Comparison of ENCODE assay signal across 20 mouse cellular contexts in genomic region chr6:33189521-33190246, GRCm38 (mm10). TPM values are rescaled to one million over a fixed set of nuclear protein-coding genes. Genes with fewer than 3 reads are reported as not detected.
DNase-seq lines count a peak whose midpoint lies in the region; ATAC-seq and TF ChIP-seq lines count a peak whose summit lies in the region.
"Had no signal": no experiment of that assay in that cellular context is flagged by ENCODE, and none has a peak within 500 bp of the region (broad histone marks: within the 10 kb centered on the region; RNA-seq: fewer than 3 reads in every experiment).

No protein-coding gene starts in this region.

- no peak for TF ChIP-seq CTCF in forebrain, postnatal 0 days (IDR thresholded peaks at IDR 0.05; ENCODE audit: low read depth)

- H3K4me1 ChIP-seq in forebrain, postnatal 0 days (ENCODE audit: insufficient read depth): no peaks in the 10 kb centered on the region
- no peaks in the 10 kb centered on the region for H3K4me1 ChIP-seq in forebrain, embryonic 10.5 days
- H3K4me1 ChIP-seq in intestine, embryonic 15.5 days (replicated peaks): no peaks in the 10 kb centered on the region
- H3K4me1 ChIP-seq in intestine, embryonic 16.5 days (ENCODE audit: control insufficient read depth, insufficient read depth, low read length): no peaks in the 10 kb centered on the region
- H3K4me1 ChIP-seq in neural tube, embryonic 13.5 days (replicated peaks): no peaks in the 10 kb centered on the region; the same call in 1 of the 2 replicates
- H3K4me1 ChIP-seq in neural tube, embryonic 15.5 days: no peaks in the 10 kb centered on the region
- H3K4me1 ChIP-seq in embryonic facial prominence, embryonic 13.5 days: peaks cover 7% of the 10 kb centered on the region; the same call in 1 of the 2 replicates
- H3K4me1 ChIP-seq: limb, embryonic 13.5 days; stomach, embryonic 15.5 days had no signal

- no peak overlapping the region for H3K4me2 ChIP-seq in forebrain, postnatal 0 days (ENCODE audit: low read depth)
- 0 out of 2 replicates have a peak overlapping the region, but pooled peaks have one; percentile 19 for H3K4me2 ChIP-seq in intestine, embryonic 15.5 days (replicated peaks)
- H3K4me2 ChIP-seq in intestine, embryonic 16.5 days (ENCODE audit: low read depth, low read length): no peak overlapping the region
- no peak overlapping the region for H3K4me2 ChIP-seq in neural tube, embryonic 13.5 days
- no peak overlapping the region for H3K4me2 ChIP-seq in neural tube, embryonic 15.5 days
- 0 out of 2 replicates have a peak overlapping the region, but pooled peaks have one; percentile 3 for H3K4me2 ChIP-seq in embryonic facial prominence, embryonic 13.5 days
- H3K4me2 ChIP-seq: limb, embryonic 13.5 days; stomach, embryonic 15.5 days had no signal

- H3K36me3 ChIP-seq in forebrain, postnatal 0 days (ENCODE audit: insufficient read depth): no peaks in the 10 kb centered on the region
- no peaks in the 10 kb centered on the region for H3K36me3 ChIP-seq in forebrain, embryonic 10.5 days (replicated peaks)
- no peaks in the 10 kb centered on the region for H3K36me3 ChIP-seq in intestine, embryonic 15.5 days
- no peaks in the 10 kb centered on the region for H3K36me3 ChIP-seq in intestine, embryonic 16.5 days (ENCODE audit: control insufficient read depth, insufficient read depth, low read length)
- no peaks in the 10 kb centered on the region for H3K36me3 ChIP-seq in neural tube, embryonic 13.5 days
- H3K36me3 ChIP-seq in neural tube, embryonic 15.5 days: no peaks in the 10 kb centered on the region
- no peaks in the 10 kb centered on the region for H3K36me3 ChIP-seq in embryonic facial prominence, embryonic 13.5 days
- H3K36me3 ChIP-seq: limb, embryonic 13.5 days; stomach, embryonic 15.5 days had no signal

- no peaks in the 10 kb centered on the region for H3K9me3 ChIP-seq in forebrain, postnatal 0 days (ENCODE audit: low read length)
- no peaks in the 10 kb centered on the region for H3K9me3 ChIP-seq in forebrain, embryonic 10.5 days
- no peaks in the 10 kb centered on the region for H3K9me3 ChIP-seq in intestine, embryonic 15.5 days
- H3K9me3 ChIP-seq in intestine, embryonic 16.5 days (ENCODE audit: control insufficient read depth, low read length): no peaks in the 10 kb centered on the region
- no peaks in the 10 kb centered on the region for H3K9me3 ChIP-seq in neural tube, embryonic 13.5 days
- no peaks in the 10 kb centered on the region for H3K9me3 ChIP-seq in neural tube, embryonic 15.5 days (replicated peaks)
- no peaks in the 10 kb centered on the region for H3K9me3 ChIP-seq in embryonic facial prominence, embryonic 13.5 days
- H3K9me3 ChIP-seq: limb, embryonic 13.5 days; stomach, embryonic 15.5 days had no signal

- no peaks in the 10 kb centered on the region for H3K27me3 ChIP-seq in forebrain, postnatal 0 days (ENCODE audit: insufficient read depth, low read length)
- no peaks in the 10 kb centered on the region for H3K27me3 ChIP-seq in forebrain, embryonic 10.5 days (ENCODE audit: poor library complexity, severe bottlenecking)
- no peaks in the 10 kb centered on the region for H3K27me3 ChIP-seq in intestine, embryonic 15.5 days (replicated peaks)
- H3K27me3 ChIP-seq in intestine, embryonic 16.5 days (replicated peaks; ENCODE audit: control insufficient read depth, insufficient read depth, low read length): no peaks in the 10 kb centered on the region
- no peaks in the 10 kb centered on the region for H3K27me3 ChIP-seq in neural tube, embryonic 13.5 days
- H3K27me3 ChIP-seq in neural tube, embryonic 15.5 days (replicated peaks): no peaks in the 10 kb centered on the region
- no peaks in the 10 kb centered on the region for H3K27me3 ChIP-seq in embryonic facial prominence, embryonic 13.5 days
- H3K27me3 ChIP-seq: CH12.LX; limb, embryonic 13.5 days; stomach, embryonic 15.5 days had no signal

- H3K27ac ChIP-seq in forebrain, postnatal 0 days (ENCODE audit: low read depth, low read length): no peak overlapping the region
- no peak overlapping the region for H3K27ac ChIP-seq in forebrain, embryonic 10.5 days
- no peak overlapping the region for H3K27ac ChIP-seq in intestine, embryonic 15.5 days
- H3K27ac ChIP-seq in intestine, embryonic 16.5 days (ENCODE audit: low read length): no peak overlapping the region
- no peak overlapping the region; the same call in 1 of the 2 replicates for H3K27ac ChIP-seq in neural tube, embryonic 13.5 days (replicated peaks)
- no peak overlapping the region for H3K27ac ChIP-seq in neural tube, embryonic 15.5 days (replicated peaks)
- no peak overlapping the region for H3K27ac ChIP-seq in embryonic facial prominence, embryonic 13.5 days
- H3K27ac ChIP-seq: heart, adult 2 months; limb, embryonic 13.5 days; liver, embryonic 14.5 days; stomach, embryonic 15.5 days had no signal

- H3K9ac ChIP-seq in forebrain, postnatal 0 days: no peak overlapping the region
- H3K9ac ChIP-seq in intestine, embryonic 15.5 days: no peak overlapping the region
- no peak overlapping the region for H3K9ac ChIP-seq in intestine, embryonic 16.5 days (ENCODE audit: low read depth, low read length)
- H3K9ac ChIP-seq in neural tube, embryonic 13.5 days: no peak overlapping the region
- no peak overlapping the region for H3K9ac ChIP-seq in neural tube, embryonic 15.5 days (replicated peaks)
- no peak overlapping the region for H3K9ac ChIP-seq in embryonic facial prominence, embryonic 13.5 days
- H3K9ac ChIP-seq: limb, embryonic 13.5 days; liver, embryonic 14.5 days; stomach, embryonic 15.5 days had no signal

- peak; percentile 42 for DNase-seq in forebrain, postnatal 0 days
- DNase-seq in forebrain, embryonic 10.5 days (ENCODE audit: extremely low spot score, low spot score): no peak
- DNase-seq: adrenal gland, postnatal 36 days; cerebellum, adult 2 months; cerebellum, postnatal 36 days; gastrocnemius, postnatal 14 days; heart, adult 2 months; heart, postnatal 4 days; kidney, adult 11 months; thymus, adult 18-20 months had no signal

- peak; percentile 42; the same call in 1 of the 2 replicates for ATAC-seq in forebrain, postnatal 0 days
- no peak for ATAC-seq in intestine, embryonic 15.5 days
- no peak for ATAC-seq in intestine, embryonic 16.5 days
- 0 out of 2 replicates have a peak, but pooled peaks have one; percentile 40 for ATAC-seq in neural tube, embryonic 13.5 days (ENCODE audit: low read depth)
- no peak for ATAC-seq in neural tube, embryonic 15.5 days (ENCODE audit: low FRiP score)
- ATAC-seq in embryonic facial prominence, embryonic 13.5 days (ENCODE audit: insufficient number of reproducible peaks, insufficient read depth, low FRiP score, low TSS enrichment, low read depth): no peak

- 53% methylated on average over 11 of the region's 11 CpGs for WGBS in forebrain, postnatal 0 days
- WGBS in forebrain, embryonic 10.5 days: 87% methylated on average over 11 of the region's 11 CpGs
- 42% methylated on average over 11 of the region's 11 CpGs for WGBS in intestine, embryonic 15.5 days
- WGBS in intestine, embryonic 16.5 days: 43% methylated on average over 11 of the region's 11 CpGs
- WGBS in neural tube, embryonic 13.5 days: 69% methylated on average over 11 of the region's 11 CpGs
- WGBS in neural tube, embryonic 15.5 days: 68% methylated on average over 11 of the region's 11 CpGs
- 40% methylated on average over 11 of the region's 11 CpGs for WGBS in embryonic facial prominence, embryonic 13.5 days

- no peak overlapping the region for H3K4me3 ChIP-seq in forebrain, postnatal 0 days (ENCODE audit: low read depth, low read length)
- no peak overlapping the region for H3K4me3 ChIP-seq in forebrain, embryonic 10.5 days
- H3K4me3 ChIP-seq in intestine, embryonic 15.5 days (replicated peaks): no peak overlapping the region
- no peak overlapping the region for H3K4me3 ChIP-seq in intestine, embryonic 16.5 days (ENCODE audit: low read length)
- no peak overlapping the region for H3K4me3 ChIP-seq in neural tube, embryonic 13.5 days
- no peak overlapping the region for H3K4me3 ChIP-seq in neural tube, embryonic 15.5 days (replicated peaks)
- no peak overlapping the region for H3K4me3 ChIP-seq in embryonic facial prominence, embryonic 13.5 days
- H3K4me3 ChIP-seq: erythroblast, embryonic 14.5 days; heart, adult 2 months; limb, embryonic 13.5 days; stomach, embryonic 15.5 days had no signal

RNA-seq across cellular contexts. Expression of gene Exoc4, which starts 59.2 kb away (rescaled TPM):
- 72.7 and 90.9 TPM in 2 replicates for total RNA-seq in forebrain, postnatal 0 days (2014; rRNA removed)
- polyA plus RNA-seq in forebrain, postnatal 0 days (2015; fragmentation: Nextera tagmentation; extraction: Ambion mirVana): 24.0 and 29.0 TPM in 2 replicates
- polyA plus RNA-seq in forebrain, embryonic 10.5 days (2016; fragmentation: Nextera tagmentation; extraction: Ambion mirVana): 35.0 and 39.2 TPM in 2 replicates
- 26.4 and 26.6 TPM in 2 replicates for polyA plus RNA-seq in intestine, embryonic 15.5 days (2015; fragmentation: Nextera tagmentation; extraction: Ambion mirVana)
- polyA plus RNA-seq in intestine, embryonic 16.5 days (2015; fragmentation: Nextera tagmentation; extraction: Ambion mirVana): 21.2 and 24.1 TPM in 2 replicates
- polyA plus RNA-seq in neural tube, embryonic 13.5 days (2015; fragmentation: Nextera tagmentation; extraction: Ambion mirVana): 39.8 and 41.6 TPM in 2 replicates
- 38.8 and 40.7 TPM in 2 replicates for polyA plus RNA-seq in neural tube, embryonic 15.5 days (2015; fragmentation: Nextera tagmentation; extraction: Ambion mirVana)
- polyA plus RNA-seq in embryonic facial prominence, embryonic 13.5 days (2015; fragmentation: Nextera tagmentation; extraction: Ambion mirVana): 36.7 and 42.1 TPM in 2 replicates

Comparison
In these comparisons a context has a peak if more than half of its experiments do, and no peak if none do; other contexts are left out.
1. ATAC-seq: peak in forebrain, postnatal 0 days (single experiment) and neural tube, embryonic 13.5 days (single experiment); none in intestine, embryonic 15.5 days (single experiment), intestine, embryonic 16.5 days (single experiment), neural tube, embryonic 15.5 days (single experiment) and embryonic facial prominence, embryonic 13.5 days (single experiment).
2. H3K4me2 ChIP-seq: peak in intestine, embryonic 15.5 days (single experiment) and embryonic facial prominence, embryonic 13.5 days (single experiment); none in forebrain, postnatal 0 days (single experiment), intestine, embryonic 16.5 days (single experiment), neural tube, embryonic 13.5 days (single experiment) and neural tube, embryonic 15.5 days (single experiment).